Mouse (Mus musculus) midbrain, embryonic 10.5 days (tissue): Measurements from ENCODE around the gene Iscu. TPM values are rescaled to one million over a fixed set of nuclear protein-coding genes. Genes with fewer than 3 reads are reported as not detected.

ENCODE experiments used
- DNase-seq: peaks from one replicate; pipeline ENCODE4 v3.0.0-alpha.2; 2017; ENCODE audit warnings: low spot score
- H3K27ac ChIP-seq: fragments of 300-500 bp; sonication (generic); replicated peaks from 2 replicates; pipeline ENCODE4 v1.5.1; 2016; ENCODE audit warnings: mild to moderate bottlenecking
- H3K27me3 ChIP-seq: fragments of 300-500 bp; sonication (generic); 2 replicates; pipeline ENCODE4 v1.6.1; 2016; ENCODE audit warnings: low read depth, mild to moderate bottlenecking; ENCODE audit not compliant: poor library complexity, severe bottlenecking
- H3K36me3 ChIP-seq: fragments of 300-500 bp; sonication (generic); 2 replicates; pipeline ENCODE4 v1.6.1; 2016; ENCODE audit warnings: mild to moderate bottlenecking, moderate library complexity
- H3K4me1 ChIP-seq: fragments of 300-500 bp; sonication (generic); 2 replicates; pipeline ENCODE4 v1.6.1; 2016
- H3K4me3 ChIP-seq: fragments of 300-500 bp; sonication (generic); 2 replicates; pipeline ENCODE4 v1.5.1; 2016; ENCODE audit warnings: mild to moderate bottlenecking, moderate library complexity
- H3K9me3 ChIP-seq: fragments of 300-500 bp; sonication (generic); replicated peaks from 2 replicates; pipeline ENCODE4 v1.6.1; 2016; ENCODE audit warnings: mild to moderate bottlenecking
- WGBS: fragments of 180-500 bp; shearing (Covaris S2); methylation state at CpG from one replicate; pipeline ENCODE4 v1.1.7; 2016; 5-methylcytosine and 5-hydroxymethylcytosine counted together
- polyA plus RNA-seq: library from polyadenylated mRNA; unstranded; fragments of >200 nt; fragmentation: Nextera tagmentation; extraction: Ambion mirVana; gene quantifications from 2 replicates; pipeline ENCODE4 v1.2.1, GENCODE M21; 2016

Gene Iscu
- polyA plus RNA-seq = 109 and 111 TPM in 2 replicates

DNA sequence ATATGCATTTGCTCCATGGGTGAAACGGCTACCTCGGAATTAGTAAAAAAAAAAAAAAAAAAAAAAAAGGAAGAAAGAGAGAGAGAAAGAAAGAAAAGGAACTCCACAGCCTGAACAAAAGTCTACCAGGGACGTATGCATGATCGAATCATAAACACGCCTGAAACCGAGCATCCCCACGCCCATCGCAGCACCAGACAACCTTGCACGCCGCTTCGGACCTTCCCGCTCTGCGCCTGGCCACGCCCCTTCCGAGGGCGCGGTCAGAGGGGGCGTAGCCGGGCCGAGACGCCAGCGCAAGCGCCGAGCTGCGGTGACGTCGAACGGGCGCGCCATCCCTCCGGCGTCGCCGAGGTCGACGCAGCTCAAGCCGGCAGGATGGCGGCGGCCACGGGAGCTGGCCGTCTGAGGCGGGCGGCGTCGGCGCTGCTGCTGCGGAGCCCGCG, at the start of gene Iscu, which contains the start of gene Sart3:
Iscu (plus strand) TSS at position 299 of the 446 bp plus-strand sequence.
Sart3 (minus strand) TSS at position 61 of the 446 bp plus-strand sequence.
- Histone ChIP-seq H3K4me1 (peaks cover 39% of the 10 kb centered on the region), H3K27ac (peak within 1 kb of the TSS; percentile 99), H3K9me3 (no peaks in the 10 kb centered on the region), H3K27me3 (no peaks in the 10 kb centered on the region), H3K36me3 (peaks cover 56% of the 10 kb centered on the region), H3K4me3 (peak within 1 kb of the TSS; percentile 84)
- under 1% methylated on average over 49 of the region's 49 CpGs for WGBS
- DNase-seq = peak; percentile 93

DNA sequence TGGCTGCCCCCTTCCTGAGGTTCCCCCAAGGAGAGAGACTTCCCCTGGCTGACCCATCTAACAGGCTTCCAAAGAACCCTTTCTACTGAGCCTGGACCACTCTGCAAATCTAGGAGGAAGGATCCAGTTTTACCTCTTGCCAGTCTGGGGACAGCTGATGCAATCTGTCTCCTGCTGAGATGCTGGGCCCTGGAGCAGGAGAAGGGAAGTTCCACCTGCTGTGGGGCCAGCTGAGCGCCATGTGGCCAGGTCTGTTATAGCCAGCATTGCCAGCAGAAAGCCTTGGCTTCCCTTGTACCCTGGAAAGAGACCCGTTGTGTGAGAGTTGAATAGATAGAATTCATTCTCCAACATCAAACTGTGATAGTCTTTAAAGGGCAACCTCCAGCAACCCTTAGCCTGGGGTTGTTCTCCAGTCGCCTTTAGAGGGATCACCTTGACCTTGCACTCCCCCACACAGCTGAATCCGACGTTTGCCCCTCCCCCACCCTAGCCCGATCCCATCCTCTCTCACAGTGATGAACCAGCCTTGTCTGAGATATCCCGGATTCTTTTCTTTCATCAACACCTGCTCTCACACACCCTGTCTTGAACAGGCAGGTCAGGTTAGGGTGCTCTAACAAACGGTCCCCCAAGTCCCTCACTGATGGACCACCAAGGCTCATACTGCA, 48.8 kb upstream of the Iscu start:
- Histone ChIP-seq H3K9me3 (no peaks in the 10 kb centered on the region), H3K36me3 (no peaks in the 10 kb centered on the region), H3K4me1 (peaks cover 9% of the 10 kb centered on the region), H3K4me3 (no peak overlapping the region), H3K27me3 (peaks cover 10% of the 10 kb centered on the region; the same call in 1 of the 2 replicates), H3K27ac (no peak overlapping the region)
- no peak for DNase-seq
- WGBS = 46% methylated on average over 8 of the region's 8 CpGs

- Histone ChIP-seq H3K4me1 (peaks cover 9% of the 10 kb centered on the region), H3K4me3 (no peak within 1 kb of the TSS), H3K36me3 (no peaks in the 10 kb centered on the region), H3K9me3 (no peaks in the 10 kb centered on the region), H3K27ac (no peak within 1 kb of the TSS), H3K27me3 (peaks cover 10% of the 10 kb centered on the region; the same call in 1 of the 2 replicates)
- DNase-seq = peak; percentile 85
- 6% methylated on average over 15 of the region's 15 CpGs for WGBS
Observed at GRCm38 (mm10) chr5:113724446-113724845, 48.1 kb upstream of the Iscu start, which contains the start of gene 1700069L16Rik. 1700069L16Rik (minus strand) TSS chr5:113724772.

DNA sequence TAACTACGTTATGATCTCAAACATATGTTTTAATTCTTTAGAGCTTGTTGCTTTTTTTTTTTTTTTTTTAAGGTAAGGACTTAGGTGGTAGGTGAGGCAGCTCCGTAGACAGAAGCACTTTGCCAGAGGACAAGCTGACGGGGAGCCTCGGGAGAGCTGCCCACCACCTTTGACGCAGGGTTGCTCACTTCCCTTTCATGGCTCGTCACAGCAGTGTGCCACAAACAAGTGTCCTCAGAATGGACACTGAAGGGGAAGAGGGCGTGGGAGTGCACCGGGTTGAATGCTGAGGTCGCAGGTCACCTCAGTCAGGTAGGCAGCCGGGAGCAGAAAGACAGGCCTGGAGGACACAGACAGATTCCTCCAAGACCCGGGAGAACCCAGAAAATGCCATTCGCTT, 47.1 kb upstream of the Iscu start:
- H3K4me1 ChIP-seq = peaks cover 12% of the 10 kb centered on the region
- H3K9me3 ChIP-seq = no peaks in the 10 kb centered on the region
- no peaks in the 10 kb centered on the region for H3K36me3 ChIP-seq
- H3K4me3 ChIP-seq = no peak overlapping the region
- WGBS = 69% methylated on average over 12 of the region's 12 CpGs
- no peak for DNase-seq
- H3K27ac ChIP-seq = no peak overlapping the region
- H3K27me3 ChIP-seq = peaks cover 10% of the 10 kb centered on the region; the same call in 1 of the 2 replicates

DNA sequence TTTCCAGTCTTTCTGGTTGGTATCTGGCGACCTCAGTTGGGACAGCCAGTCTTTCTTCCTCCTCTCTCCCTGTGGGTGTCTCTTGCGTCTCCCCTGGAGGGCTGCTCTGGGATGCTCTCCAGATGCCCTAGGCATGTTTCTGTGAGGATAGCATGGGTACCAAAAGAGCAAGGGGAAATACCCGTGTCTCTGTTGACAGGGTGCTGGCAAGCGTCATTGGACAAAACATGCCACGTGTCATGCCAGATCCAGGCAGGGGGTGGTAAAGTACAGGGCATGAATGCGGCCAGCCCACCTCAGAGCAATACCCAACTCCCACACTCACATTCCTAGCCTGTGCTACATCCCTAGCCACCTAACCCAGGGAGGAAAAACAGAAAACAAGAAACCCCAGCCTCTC, 45.9 kb upstream of the Iscu start:
- peaks cover 19% of the 10 kb centered on the region for H3K4me1 ChIP-seq
- H3K27me3 ChIP-seq = peaks cover 10% of the 10 kb centered on the region; the same call in 1 of the 2 replicates
- no peak overlapping the region for H3K27ac ChIP-seq
- no peak overlapping the region for H3K4me3 ChIP-seq
- 84% methylated on average over 6 of the region's 6 CpGs for WGBS
- H3K9me3 ChIP-seq = no peaks in the 10 kb centered on the region
- DNase-seq = no peak
- H3K36me3 ChIP-seq = no peaks in the 10 kb centered on the region

GRCm38 (mm10) chr5:113727238-113727637, 45.3 kb upstream of the Iscu start:
- DNase-seq = no peak
- Histone ChIP-seq H3K27me3 (peaks cover 10% of the 10 kb centered on the region; the same call in 1 of the 2 replicates), H3K36me3 (no peaks in the 10 kb centered on the region), H3K27ac (no peak overlapping the region), H3K9me3 (no peaks in the 10 kb centered on the region), H3K4me1 (peaks cover 19% of the 10 kb centered on the region), H3K4me3 (no peak overlapping the region)
- WGBS = 74% methylated on average over 12 of the region's 12 CpGs

- Histone ChIP-seq H3K36me3 (no peaks in the 10 kb centered on the region), H3K9me3 (no peaks in the 10 kb centered on the region), H3K27ac (no peak overlapping the region), H3K4me3 (no peak overlapping the region), H3K27me3 (peaks cover 10% of the 10 kb centered on the region; the same call in 1 of the 2 replicates), H3K4me1 (peaks cover 19% of the 10 kb centered on the region)
- WGBS = 89% methylated on average over 7 of the region's 7 CpGs
- no peak for DNase-seq
Observed at GRCm38 (mm10) chr5:113728011-113728410, 44.5 kb upstream of the Iscu start.

- no peaks in the 10 kb centered on the region for H3K36me3 ChIP-seq
Observed at GRCm38 (mm10) chr5:113728691-113729090, 43.9 kb upstream of the Iscu start.

DNA sequence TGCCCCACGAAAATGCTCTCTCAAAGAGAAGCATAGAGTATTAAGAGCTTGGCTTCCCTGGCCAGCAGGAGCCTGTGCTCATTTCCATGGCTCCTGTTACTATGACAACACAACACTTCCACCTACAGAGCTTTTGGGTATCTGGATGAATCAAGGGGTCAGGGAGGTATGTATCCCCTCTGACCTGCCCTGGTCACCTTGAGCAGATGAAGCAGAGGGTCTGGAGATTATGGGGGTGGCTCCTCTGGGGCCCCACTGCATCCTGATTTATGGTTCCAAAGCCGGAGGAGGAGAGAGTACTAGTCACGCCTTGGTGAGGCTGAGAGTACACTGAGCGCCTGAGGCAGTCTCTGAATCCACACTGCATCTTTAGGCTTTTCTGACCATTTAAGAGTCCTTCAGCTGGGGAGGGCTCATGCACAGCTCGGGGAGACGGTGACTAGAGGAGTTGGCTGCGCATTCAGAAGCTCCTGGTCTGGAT, 41.9 kb upstream of the Iscu start:
- H3K36me3 ChIP-seq = no peaks in the 10 kb centered on the region
- H3K4me3 ChIP-seq = no peak overlapping the region
- no peaks in the 10 kb centered on the region for H3K9me3 ChIP-seq
- H3K4me1 ChIP-seq = peaks cover 20% of the 10 kb centered on the region
- WGBS = 62% methylated on average over 7 of the region's 7 CpGs
- no peak for DNase-seq
- H3K27ac ChIP-seq = no peak overlapping the region
- no peaks in the 10 kb centered on the region for H3K27me3 ChIP-seq

More at GRCm38 (mm10) chr5:113728691-113729090, 43.9 kb upstream of the Iscu start:
- Histone ChIP-seq H3K27ac (no peak overlapping the region), H3K4me1 (peaks cover 17% of the 10 kb centered on the region), H3K4me3 (no peak overlapping the region), H3K27me3 (peaks cover 6% of the 10 kb centered on the region; the same call in 1 of the 2 replicates), H3K9me3 (no peaks in the 10 kb centered on the region)
- no peak for DNase-seq
- 90% methylated on average over 7 of the region's 7 CpGs for WGBS

GRCm38 (mm10) chr5:113731174-113731573, 41.4 kb upstream of the Iscu start:
- no peaks in the 10 kb centered on the region for H3K9me3 ChIP-seq
- H3K36me3 ChIP-seq = no peaks in the 10 kb centered on the region
- DNase-seq = no peak
- peaks cover 22% of the 10 kb centered on the region for H3K4me1 ChIP-seq
- H3K27ac ChIP-seq = no peak overlapping the region
- H3K27me3 ChIP-seq = no peaks in the 10 kb centered on the region
- 90% methylated on average over 7 of the region's 7 CpGs for WGBS
- H3K4me3 ChIP-seq = no peak overlapping the region

DNA sequence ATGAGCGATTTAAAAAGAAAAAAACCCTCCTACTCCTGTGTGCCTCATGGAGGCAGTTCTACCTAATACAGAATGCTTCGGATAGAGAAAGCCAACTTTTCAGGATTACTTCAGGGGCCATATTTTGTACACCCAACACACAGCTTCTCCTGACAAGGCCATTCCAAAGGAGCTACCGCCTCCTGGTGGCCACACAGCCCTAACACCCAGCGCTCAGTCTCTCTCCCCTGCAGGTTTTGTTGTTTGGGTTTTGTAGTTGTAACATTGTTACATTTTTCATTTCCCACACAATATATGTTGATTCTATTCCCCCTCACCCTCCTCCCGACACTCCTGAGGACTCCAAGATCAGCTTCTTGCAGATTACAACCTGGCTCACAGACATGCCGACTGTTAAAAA, 40.4 kb upstream of the Iscu start:
- Histone ChIP-seq H3K27me3 (no peaks in the 10 kb centered on the region), H3K27ac (no peak overlapping the region), H3K36me3 (no peaks in the 10 kb centered on the region), H3K4me1 (peaks cover 32% of the 10 kb centered on the region), H3K4me3 (no peak overlapping the region), H3K9me3 (no peaks in the 10 kb centered on the region)
- DNase-seq = peak; percentile 52
- WGBS = 31% methylated on average over 6 of the region's 6 CpGs

GRCm38 (mm10) chr5:113734376-113734775, 38.2 kb upstream of the Iscu start:
- Histone ChIP-seq H3K4me3 (no peak overlapping the region), H3K27me3 (no peaks in the 10 kb centered on the region), H3K4me1 (peaks cover 37% of the 10 kb centered on the region), H3K36me3 (peaks cover 20% of the 10 kb centered on the region), H3K27ac (peak overlapping the region; percentile 97), H3K9me3 (no peaks in the 10 kb centered on the region)
- WGBS = 69% methylated on average over 5 of the region's 5 CpGs
- no peak for DNase-seq

- H3K9me3 ChIP-seq = no peaks in the 10 kb centered on the region
- no peaks in the 10 kb centered on the region for H3K27me3 ChIP-seq
- peaks cover 37% of the 10 kb centered on the region for H3K4me1 ChIP-seq
- 29% methylated on average over 7 of the region's 7 CpGs for WGBS
- H3K4me3 ChIP-seq = peak overlapping the region; percentile 82
- peak overlapping the region; percentile 97 for H3K27ac ChIP-seq
- H3K36me3 ChIP-seq = peaks cover 26% of the 10 kb centered on the region
- DNase-seq = no peak
Observed at GRCm38 (mm10) chr5:113735023-113735344, 37.6 kb upstream of the Iscu start.
